Mouse (Mus musculus) brain, embryonic 14.5 days (tissue): ENCODE measurements around the gene Txlnb.

Experiments used
- CTCF ChIP-seq: fragments of 200-500 bp; IDR thresholded peaks from 2 replicates; pipeline ENCODE4 v1.5.1; 2012; ENCODE audit warnings: inconsistent platforms, mild to moderate bottlenecking, moderate library complexity, borderline replicate concordance; ENCODE audit not compliant: insufficient read depth, insufficient read length; ENCODE audit errors: extremely low read depth
- POLR2A ChIP-seq: fragments of 200-500 bp; IDR thresholded peaks from 2 replicates; pipeline ENCODE4 v1.6.1; 2012; ENCODE audit warnings: mild to moderate bottlenecking, inconsistent platforms, borderline replicate concordance; ENCODE audit not compliant: poor library complexity, insufficient read depth, insufficient read length, severe bottlenecking; ENCODE audit errors: extremely low read depth

DNA sequence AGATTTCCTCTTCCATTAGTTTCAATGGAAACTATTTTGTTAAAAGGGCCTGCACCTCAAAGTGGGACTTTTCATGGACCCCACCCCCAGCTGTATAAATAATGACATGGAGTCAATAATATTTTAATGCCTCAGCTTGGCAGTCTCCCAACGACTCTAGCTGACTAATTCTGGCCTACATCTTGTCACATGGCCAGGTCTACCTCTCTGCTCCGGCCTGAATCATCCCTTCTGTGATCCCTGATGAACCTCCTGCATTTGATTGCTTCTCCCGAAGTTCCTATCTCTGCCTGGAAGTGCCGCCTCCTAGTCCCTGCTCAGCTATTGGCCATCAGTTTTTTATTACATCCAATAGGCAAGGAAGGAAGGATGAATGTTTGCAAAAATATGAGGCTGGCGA lies 2.1 kb upstream of the Txlnb start:
- TF ChIP-seq CTCF = no peak
- no peak for TF ChIP-seq POLR2A
